Mouse (Mus musculus) liver, embryonic 14.5 days (tissue): Measurements from ENCODE around the gene Grin2b. TPM values are rescaled to one million over a fixed set of nuclear protein-coding genes. Genes with fewer than 3 reads are reported as not detected.

Source experiments
- ATAC-seq: fragments of 200-750 bp; cut with Nextera tagmentation; 2 replicates; pipeline ENCODE4 v1.8.0; 2017; ENCODE audit warnings: moderate number of reproducible peaks, mild to moderate bottlenecking, moderate library complexity; ENCODE audit not compliant: insufficient read depth
- DNase-seq, 3 experiments: peaks; one replicate each; pipeline ENCODE4 v3.0.0-alpha.2; 2012 to 2013; ENCODE audit warnings: low read depth in 3 of 3, low spot score in 3 of 3
- H3K27ac ChIP-seq: fragments of 300-500 bp; sonication (generic); 2 replicates; pipeline ENCODE4 v1.5.1; 2014; ENCODE audit warnings: moderate library complexity, mild to moderate bottlenecking, control low read depth, inconsistent platforms
- H3K27me3 ChIP-seq: fragments of 300-500 bp; sonication (generic); 2 replicates; pipeline ENCODE4 v1.6.1; 2014; ENCODE audit warnings: mild to moderate bottlenecking, low read length, moderate library complexity; ENCODE audit not compliant: control insufficient read depth, insufficient read depth
- H3K36me3 ChIP-seq: fragments of 300-500 bp; sonication (generic); replicated peaks from 2 replicates; pipeline ENCODE4 v1.6.1; 2014; ENCODE audit warnings: low read depth; ENCODE audit not compliant: control insufficient read depth, insufficient read depth
- H3K4me1 ChIP-seq, 2 experiments: fragments of 200-500 bp in 1 of 2; fragments of 300-500 bp in 1 of 2; sonication (generic) in 1 of 2; replicated peaks; 2 replicates each; pipeline ENCODE4 v1.6.1; 2012 to 2014; ENCODE audit warnings: antibody characterized with exemption in 1 of 2, inconsistent platforms in 1 of 2, low read length in 1 of 2; ENCODE audit not compliant: control insufficient read depth in 2 of 2, insufficient read depth in 2 of 2
- H3K4me2 ChIP-seq: fragments of 300-500 bp; sonication (generic); 2 replicates; pipeline ENCODE4 v1.6.1; 2014; ENCODE audit warnings: low read depth, mild to moderate bottlenecking, control low read depth, moderate library complexity
- H3K4me3 ChIP-seq, 2 experiments: fragments of 200-500 bp in 1 of 2; fragments of 300-500 bp in 1 of 2; sonication (generic) in 1 of 2; 2 replicates each; pipeline ENCODE4 v1.5.1; 2012 to 2014; ENCODE audit warnings: low read depth in 2 of 2, low read length in 2 of 2, mild to moderate bottlenecking in 2 of 2, control low read depth in 1 of 2, inconsistent platforms in 1 of 2, moderate library complexity in 1 of 2; ENCODE audit not compliant: insufficient read depth in 1 of 2
- H3K9ac ChIP-seq: fragments of 300-500 bp; sonication (generic); replicated peaks from 2 replicates; pipeline ENCODE4 v1.6.1; 2014; ENCODE audit warnings: mild to moderate bottlenecking, control low read depth, moderate library complexity
- H3K9me3 ChIP-seq: fragments of 300-500 bp; sonication (generic); 2 replicates; pipeline ENCODE4 v1.6.1; 2016; ENCODE audit warnings: low read length, mixed read lengths; ENCODE audit not compliant: control insufficient read depth
- CTCF ChIP-seq: IDR thresholded peaks from 2 replicates; pipeline ENCODE4 v1.5.1; 2016; ENCODE audit warnings: antibody characterized with exemption, low read depth, control low read depth
- EP300 ChIP-seq: IDR thresholded peaks from 2 replicates; pipeline ENCODE4 v1.6.1; 2016; ENCODE audit warnings: antibody characterized with exemption, low read depth
- WGBS: fragments of 180-500 bp; shearing (Covaris S2); extraction: QIAGEN DNeasy Blood & Tissue Kit; methylation state at CpG from one replicate; pipeline ENCODE4 v1.1.7; 2014; ENCODE audit not compliant: insufficient replicate concordance; 5-methylcytosine and 5-hydroxymethylcytosine counted together
- polyA plus RNA-seq, 2 experiments: library from polyadenylated mRNA; depleted of rRNA in 1 of 2; stranded (reverse) in 1 of 2; unstranded in 1 of 2; fragments of >200 nt; fragmentation: Nextera tagmentation in 1 of 2; extraction: Ambion mirVana in 1 of 2; gene quantifications; 2 replicates each; pipeline versions ENCODE4 v1.2.1 to v1.2.3; 2012 to 2014

Gene Grin2b
- polyA plus RNA-seq, 2 experiments = under 0.01 TPM; not detected in 1

DNA sequence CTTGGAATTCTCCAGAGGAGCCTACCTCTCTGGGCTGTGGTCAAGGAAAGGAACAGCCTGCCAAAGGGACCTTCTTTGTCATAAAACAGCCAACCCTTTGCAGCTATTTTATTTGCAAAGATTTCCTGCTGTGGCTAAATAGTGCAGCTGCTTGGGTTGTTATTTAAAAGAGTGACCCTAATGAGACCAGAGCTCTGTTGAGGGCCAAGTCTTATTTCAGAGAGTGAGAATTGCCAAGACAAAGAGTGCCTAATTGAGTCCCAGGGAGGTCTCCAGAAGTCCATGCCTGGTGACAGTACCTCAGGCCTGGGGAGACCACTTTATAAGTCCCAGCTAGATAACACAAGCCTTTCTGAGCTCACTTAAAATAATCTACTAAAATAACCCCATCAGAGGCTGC, 255.6 kb downstream of the Grin2b start:
- Histone ChIP-seq H3K27me3 (no peaks in the 10 kb centered on the region), H3K9ac (no peak overlapping the region), H3K4me3 (no peak overlapping the region), H3K4me1 (no peaks in the 10 kb centered on the region), H3K9me3 (no peaks in the 10 kb centered on the region), H3K27ac (no peak overlapping the region), H3K4me2 (no peak overlapping the region), H3K36me3 (no peaks in the 10 kb centered on the region)
- DNase-seq (no peak), ATAC-seq (no peak)
- no peak for TF ChIP-seq EP300
- TF ChIP-seq CTCF = no peak

DNA sequence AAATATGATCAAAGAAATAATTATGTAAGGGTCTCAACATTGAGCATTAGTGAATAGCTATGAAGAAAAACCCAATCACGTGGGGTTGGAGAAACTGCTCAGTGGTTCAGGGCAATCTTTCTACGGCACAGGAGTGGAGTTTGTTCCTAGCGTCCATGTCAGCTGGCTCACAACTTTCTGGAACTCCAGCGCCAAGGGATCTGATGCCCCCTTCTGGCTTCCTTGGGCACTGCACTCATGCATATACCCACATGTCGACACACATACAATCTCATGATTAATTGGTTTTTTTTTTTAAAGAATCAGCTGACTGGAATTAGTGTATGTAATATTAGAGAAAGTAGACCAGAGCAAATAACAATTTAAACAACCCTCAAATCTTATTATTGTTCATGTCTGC, 258.7 kb downstream of the Grin2b start:
- H3K4me3 ChIP-seq = no peak overlapping the region
- H3K4me1 ChIP-seq = no peaks in the 10 kb centered on the region
- no peak for ATAC-seq
- WGBS = 67% methylated on average over 5 of the region's 5 CpGs
- TF ChIP-seq EP300 = no peak
- TF ChIP-seq CTCF = peak; percentile 29; the same call in 1 of the 2 replicates
- H3K27me3 ChIP-seq = no peaks in the 10 kb centered on the region
- no peak overlapping the region for H3K9ac ChIP-seq
- no peak for DNase-seq
- no peaks in the 10 kb centered on the region for H3K36me3 ChIP-seq
- no peak overlapping the region for H3K4me2 ChIP-seq
- no peak overlapping the region for H3K27ac ChIP-seq
- no peaks in the 10 kb centered on the region for H3K9me3 ChIP-seq

DNA sequence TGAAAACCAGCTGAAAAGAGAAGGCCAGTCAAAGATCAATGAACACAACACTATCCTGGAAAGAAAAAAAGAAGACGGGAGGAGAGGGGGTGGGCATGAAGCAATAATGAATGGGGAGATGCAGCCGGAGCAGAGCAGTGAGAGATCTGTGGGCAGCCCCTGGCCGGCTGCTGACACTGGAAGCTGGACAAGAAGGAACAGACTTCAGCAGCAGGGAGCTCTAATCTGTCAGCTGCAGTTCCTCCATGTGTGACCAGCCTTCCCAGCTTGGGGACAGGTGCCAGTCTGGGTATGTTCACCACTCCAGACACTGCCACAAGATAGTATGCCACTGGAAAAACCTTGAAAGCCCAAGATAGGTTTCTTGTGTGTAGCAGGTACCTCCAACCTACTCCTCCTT, 261.2 kb downstream of the Grin2b start:
- no peak for TF ChIP-seq EP300
- ATAC-seq (no peak), DNase-seq (no peak)
- Histone ChIP-seq H3K27ac (no peak overlapping the region), H3K4me1 (no peaks in the 10 kb centered on the region), H3K36me3 (no peaks in the 10 kb centered on the region), H3K4me2 (no peak overlapping the region), H3K27me3 (no peaks in the 10 kb centered on the region), H3K9me3 (no peaks in the 10 kb centered on the region), H3K9ac (no peak overlapping the region), H3K4me3 (no peak overlapping the region)
- whole genome bisulfite sequencing = 52% methylated on average over 3 of the region's 3 CpGs

DNA sequence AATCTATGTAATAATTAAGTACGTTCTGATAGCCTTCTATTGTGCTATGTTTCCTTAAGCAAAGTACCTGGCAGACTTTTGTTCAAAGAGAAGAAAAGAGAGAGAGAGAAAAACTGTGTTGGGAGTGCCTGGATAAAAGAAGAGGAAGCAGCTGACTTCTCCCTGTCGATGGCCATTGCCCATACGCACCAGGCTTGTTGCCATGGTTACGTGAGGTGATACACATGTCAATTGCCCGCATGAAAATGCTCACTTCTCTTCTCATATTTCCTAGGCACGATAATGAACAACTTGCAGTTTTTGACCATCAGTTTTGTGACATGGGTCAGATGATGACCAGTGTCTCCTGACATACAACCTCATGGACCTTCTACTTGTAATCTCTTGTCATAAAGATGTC, 262.2 kb downstream of the Grin2b start:
- no peak overlapping the region for H3K4me2 ChIP-seq
- ATAC-seq (no peak), DNase-seq (no peak)
- TF ChIP-seq CTCF (no peak), EP300 (no peak)
- H3K4me3 ChIP-seq = no peak overlapping the region
- no peaks in the 10 kb centered on the region for H3K4me1 ChIP-seq
- no peak overlapping the region for H3K9ac ChIP-seq
- H3K27me3 ChIP-seq = no peaks in the 10 kb centered on the region
- no peak overlapping the region for H3K27ac ChIP-seq
- WGBS = 54% methylated on average over 6 of the region's 6 CpGs
- H3K36me3 ChIP-seq = no peaks in the 10 kb centered on the region
- no peaks in the 10 kb centered on the region for H3K9me3 ChIP-seq

DNA sequence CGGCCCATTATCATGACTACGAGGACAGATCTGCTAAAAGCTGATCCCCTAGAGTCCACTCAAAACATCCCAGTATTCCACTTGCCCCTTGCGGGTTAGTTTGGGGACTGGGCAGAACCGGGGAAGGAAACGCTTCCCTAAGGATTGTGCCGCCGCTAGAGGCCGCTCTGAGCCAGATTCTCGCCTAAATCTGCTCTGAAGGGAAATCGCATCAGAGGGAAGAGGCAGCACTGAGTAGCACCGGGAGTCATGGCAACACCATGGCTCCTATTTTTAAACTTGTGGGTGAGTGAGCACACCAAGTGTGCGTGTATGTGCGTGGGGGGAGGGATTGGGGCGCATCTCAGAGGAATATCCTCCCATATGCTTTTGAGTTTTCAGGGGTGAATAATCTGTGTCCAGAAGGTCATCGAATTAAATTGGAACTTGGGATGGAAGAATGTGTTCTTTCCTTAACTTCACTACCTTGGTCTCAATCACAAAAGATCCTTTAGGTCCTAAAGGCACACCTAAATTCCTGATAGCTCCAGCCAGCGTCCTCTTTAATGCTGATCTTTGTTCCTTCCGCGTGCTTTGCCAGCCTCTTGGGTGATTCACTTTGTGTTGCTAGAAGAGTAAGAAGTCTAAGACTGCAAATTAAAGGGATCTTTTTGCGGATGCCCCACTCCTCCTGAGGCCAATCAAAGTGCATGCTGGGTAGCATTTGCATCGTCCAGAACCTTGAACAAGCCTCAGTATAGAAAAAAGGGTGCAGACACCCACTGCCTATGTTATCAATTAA, 265.6 kb downstream of the Grin2b start:
- no peaks in the 10 kb centered on the region for H3K4me1 ChIP-seq
- TF ChIP-seq CTCF (peak; percentile 68), EP300 (no peak)
- no peaks in the 10 kb centered on the region for H3K9me3 ChIP-seq
- no peak overlapping the region for H3K4me3 ChIP-seq
- ATAC-seq = no peak
- no peaks in the 10 kb centered on the region for H3K27me3 ChIP-seq
- no peak overlapping the region for H3K27ac ChIP-seq
- WGBS = 16% methylated on average over 20 of the region's 20 CpGs
- no peaks in the 10 kb centered on the region for H3K36me3 ChIP-seq
- H3K9ac ChIP-seq = no peak overlapping the region
- no peak overlapping the region for H3K4me2 ChIP-seq
- no peak for DNase-seq
